Mouse (Mus musculus) CH12.LX (cell line): ENCODE results near the gene C730034F03Rik.

Experiments used
- BHLHE40 ChIP-seq: IDR thresholded peaks from 2 replicates; pipeline ENCODE4 v1.6.1; 2011; ENCODE audit warnings: mild to moderate bottlenecking, low read depth, low read length, improper control_type of control experiment
- CTCF ChIP-seq, 2 experiments: IDR thresholded peaks in 1 of 2; conservative IDR thresholded peaks in 1 of 2; 2 replicates each; pipeline ENCODE4 v1.5.1; 2011 to 2012; ENCODE audit warnings: low read depth in 2 of 2, low read length in 2 of 2, improper control_type of control experiment in 1 of 2, inconsistent platforms in 1 of 2, mild to moderate bottlenecking in 1 of 2, moderate library complexity in 1 of 2
- EP300 ChIP-seq: IDR thresholded peaks from 2 replicates; pipeline ENCODE4 v1.6.1; 2011; ENCODE audit warnings: low read length, improper control_type of control experiment
- ETS1 ChIP-seq: conservative IDR thresholded peaks from 2 replicates; pipeline ENCODE4 v1.6.1; 2012; ENCODE audit warnings: low read depth, mild to moderate bottlenecking, inconsistent platforms, low read length, improper control_type of control experiment, moderate library complexity
- KAT2A ChIP-seq: IDR thresholded peaks from 2 replicates; pipeline ENCODE4 v1.6.1; 2012; ENCODE audit warnings: low read length, improper control_type of control experiment, inconsistent platforms; ENCODE audit not compliant: insufficient replicate concordance
- MAFK ChIP-seq: IDR thresholded peaks from 2 replicates; pipeline ENCODE4 v1.6.1; 2011; ENCODE audit warnings: low read length, improper control_type of control experiment; ENCODE audit not compliant: insufficient replicate concordance
- MAX ChIP-seq: IDR thresholded peaks from 2 replicates; pipeline ENCODE4 v1.6.1; 2011; ENCODE audit warnings: low read length, improper control_type of control experiment
- MAZ ChIP-seq: IDR thresholded peaks from 2 replicates; pipeline ENCODE4 v1.6.1; 2012; ENCODE audit warnings: low read depth, mild to moderate bottlenecking, inconsistent platforms, low read length, improper control_type of control experiment, moderate library complexity
- MXI1 ChIP-seq: IDR thresholded peaks from 2 replicates; pipeline ENCODE4 v1.6.1; 2011; ENCODE audit warnings: mild to moderate bottlenecking, low read depth, low read length, improper control_type of control experiment
- NELFE ChIP-seq: IDR thresholded peaks from 2 replicates; pipeline ENCODE4 v1.6.1; 2011; ENCODE audit warnings: low read depth, low read length, improper control_type of control experiment
- NRF1 ChIP-seq: IDR thresholded peaks from 2 replicates; pipeline ENCODE4 v1.6.1; 2014; ENCODE audit warnings: low read depth, mild to moderate bottlenecking, inconsistent platforms, low read length, improper control_type of control experiment, moderate library complexity
- POLR2A ChIP-seq: IDR thresholded peaks from 2 replicates; pipeline ENCODE4 v1.6.1; 2011; ENCODE audit warnings: low read depth, mild to moderate bottlenecking, improper control_type of control experiment, low read length
- TCF12 ChIP-seq: IDR thresholded peaks from 2 replicates; pipeline ENCODE4 v1.6.1; 2014; ENCODE audit warnings: low read depth, mild to moderate bottlenecking, inconsistent platforms, low read length, improper control_type of control experiment

DNA sequence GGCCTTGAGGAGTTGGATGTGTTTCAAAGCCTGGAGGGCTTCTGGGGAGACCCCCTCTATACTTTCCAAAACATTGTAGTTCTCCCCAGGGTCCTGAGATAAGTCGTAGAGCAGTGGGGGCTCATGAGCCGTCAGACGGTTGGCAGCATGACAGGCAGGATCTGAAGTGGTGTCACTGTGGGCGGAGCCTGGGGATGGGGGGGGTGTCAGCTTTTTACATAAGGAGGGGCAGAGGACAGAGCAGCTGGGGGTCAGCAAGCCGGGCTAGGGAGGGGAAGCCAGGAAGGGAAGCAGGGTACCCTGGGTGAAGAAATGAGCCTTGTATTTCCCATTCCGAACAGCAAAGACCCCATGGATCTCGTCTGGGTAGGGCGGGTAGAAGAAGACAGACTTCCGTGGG is 44.0 kb downstream of the C730034F03Rik start:
- TF ChIP-seq POLR2A = no peak
- TF ChIP-seq CTCF (conservative IDR thresholded peaks at IDR 0.05 in 1 of 2, IDR thresholded peaks at IDR 0.05 in 1 of 2; ENCODE audit: low read depth in 2 of 2, low read length in 2 of 2) = no peak
- TF ChIP-seq MAX = no peak
- TF ChIP-seq EP300 = no peak
- TF ChIP-seq NRF1 = no peak
- no peak for TF ChIP-seq ETS1
- TF ChIP-seq TCF12 = no peak
- no peak for TF ChIP-seq KAT2A
- no peak for TF ChIP-seq NELFE
- no peak for TF ChIP-seq MXI1
- no peak for TF ChIP-seq MAFK
- TF ChIP-seq MAZ = no peak
- TF ChIP-seq BHLHE40 = no peak
